Mouse (Mus musculus) neural tube, embryonic 15.5 days (tissue): ENCODE measurements around the gene Cyb5d2. TPM values are rescaled to one million over a fixed set of nuclear protein-coding genes. Genes with fewer than 3 reads are reported as not detected.
A peak's percentile ranks its signal among the peaks of the same experiment; 100 is the strongest.
"Not testable (repeated sequence)": the region's sequence is repeated elsewhere in the genome, so short reads cannot be mapped to it uniquely, and the experiment has no call there.

ENCODE experiments used
- ATAC-seq: fragments of 200-750 bp; cut with Nextera tagmentation; 2 replicates; pipeline ENCODE4 v1.8.0; 2017; ENCODE audit warnings: mild to moderate bottlenecking, moderate TSS enrichment, moderate library complexity; ENCODE audit not compliant: low FRiP score
- H3K27ac ChIP-seq: fragments of 300-500 bp; sonication (generic); replicated peaks from 2 replicates; pipeline ENCODE4 v1.5.1; 2015; ENCODE audit warnings: mild to moderate bottlenecking, inconsistent platforms
- H3K27me3 ChIP-seq: fragments of 300-500 bp; sonication (generic); replicated peaks from 2 replicates; pipeline ENCODE4 v1.6.1; 2015; ENCODE audit warnings: inconsistent platforms
- H3K36me3 ChIP-seq: fragments of 300-500 bp; sonication (generic); 2 replicates; pipeline ENCODE4 v1.6.1; 2015; ENCODE audit warnings: inconsistent platforms
- H3K4me1 ChIP-seq: fragments of 300-500 bp; sonication (generic); 2 replicates; pipeline ENCODE4 v1.6.1; 2015; ENCODE audit warnings: inconsistent platforms
- H3K4me2 ChIP-seq: fragments of 300-500 bp; sonication (generic); 2 replicates; pipeline ENCODE4 v1.6.1; 2015; ENCODE audit warnings: inconsistent platforms, mild to moderate bottlenecking, moderate library complexity
- H3K4me3 ChIP-seq: fragments of 300-500 bp; sonication (generic); replicated peaks from 2 replicates; pipeline ENCODE4 v1.5.1; 2015; ENCODE audit warnings: mild to moderate bottlenecking, inconsistent platforms
- H3K9ac ChIP-seq: fragments of 300-500 bp; sonication (generic); replicated peaks from 2 replicates; pipeline ENCODE4 v1.6.1; 2015; ENCODE audit warnings: mild to moderate bottlenecking, inconsistent platforms
- H3K9me3 ChIP-seq: fragments of 300-500 bp; sonication (generic); replicated peaks from 2 replicates; pipeline ENCODE4 v1.6.1; 2016; ENCODE audit warnings: inconsistent platforms
- WGBS: fragments of 180-500 bp; shearing (Covaris S2); methylation state at CpG from one replicate; pipeline ENCODE4 v1.1.7; 2015; ENCODE audit warnings: mixed read lengths; 5-methylcytosine and 5-hydroxymethylcytosine counted together
- polyA plus RNA-seq: library from polyadenylated mRNA; unstranded; fragments of >200 nt; fragmentation: Nextera tagmentation; extraction: Ambion mirVana; gene quantifications from 2 replicates; pipeline ENCODE4 v1.2.1, GENCODE M21; 2015

The Cyb5d2 gene
- polyA plus RNA-seq, 1 experiment from 2014 or later, result 8.4 TPM

- Histone ChIP-seq H3K9ac (no peak overlapping the region), H3K27ac (no peak overlapping the region), H3K4me3 (no peak overlapping the region), H3K9me3 (no peaks in the 10 kb centered on the region), H3K4me1 (no peaks in the 10 kb centered on the region; the same call in 1 of the 2 replicates), H3K27me3 (no peaks in the 10 kb centered on the region), H3K4me2 (no peak overlapping the region), H3K36me3 (no peaks in the 10 kb centered on the region)
- 90% methylated on average over 3 of the region's 3 CpGs for WGBS
- ATAC-seq, result no peak
Measured at GRCm38 (mm10) chr11:72805232-72805631, 9.3 kb upstream of the Cyb5d2 start.

DNA sequence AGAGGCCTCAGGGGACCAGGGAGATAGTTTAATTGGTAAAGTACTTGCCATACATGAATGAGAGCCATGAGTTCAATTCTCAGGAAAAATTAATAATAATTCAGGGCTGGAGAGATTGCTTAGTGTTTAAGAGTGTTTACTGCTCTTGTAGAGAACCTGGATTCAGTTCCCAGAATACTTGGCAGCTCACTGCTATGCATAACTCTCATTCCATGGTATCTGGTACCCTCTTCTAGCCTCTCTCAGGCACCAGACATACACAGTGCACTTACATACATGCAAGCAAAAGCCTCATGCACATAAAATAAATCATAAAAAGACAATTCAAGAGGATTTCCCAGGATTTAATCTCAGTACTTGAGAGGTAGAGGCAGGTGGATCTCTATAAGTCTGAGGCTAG, 8.6 kb upstream of the Cyb5d2 start:
- H3K4me1 ChIP-seq, result no peaks in the 10 kb centered on the region; the same call in 1 of the 2 replicates
- no peaks in the 10 kb centered on the region for H3K27me3 ChIP-seq
- no peak overlapping the region for H3K9ac ChIP-seq
- no peaks in the 10 kb centered on the region for H3K9me3 ChIP-seq
- no peak overlapping the region for H3K4me3 ChIP-seq
- no peak overlapping the region for H3K4me2 ChIP-seq
- no peak overlapping the region for H3K27ac ChIP-seq
- no peak for ATAC-seq
- H3K36me3 ChIP-seq, result no peaks in the 10 kb centered on the region

- no peak for ATAC-seq
- Histone ChIP-seq H3K4me3 (no peak overlapping the region), H3K27me3 (no peaks in the 10 kb centered on the region), H3K9me3 (no peaks in the 10 kb centered on the region), H3K4me2 (no peak overlapping the region), H3K36me3 (0 out of 2 replicates have a peak, but pooled peaks cover 6% of the 10 kb centered on the region), H3K9ac (no peak overlapping the region), H3K27ac (no peak overlapping the region), H3K4me1 (peaks cover 10% of the 10 kb centered on the region)
- 91% methylated on average over 3 of the region's 3 CpGs for WGBS
Measured at GRCm38 (mm10) chr11:72803038-72803437, 7.1 kb upstream of the Cyb5d2 start.

- H3K4me2 ChIP-seq, result no peak overlapping the region
- 0 out of 2 replicates have a peak, but pooled peaks cover 6% of the 10 kb centered on the region for H3K36me3 ChIP-seq
Measured at GRCm38 (mm10) chr11:72801182-72801581, 5.2 kb upstream of the Cyb5d2 start.

DNA sequence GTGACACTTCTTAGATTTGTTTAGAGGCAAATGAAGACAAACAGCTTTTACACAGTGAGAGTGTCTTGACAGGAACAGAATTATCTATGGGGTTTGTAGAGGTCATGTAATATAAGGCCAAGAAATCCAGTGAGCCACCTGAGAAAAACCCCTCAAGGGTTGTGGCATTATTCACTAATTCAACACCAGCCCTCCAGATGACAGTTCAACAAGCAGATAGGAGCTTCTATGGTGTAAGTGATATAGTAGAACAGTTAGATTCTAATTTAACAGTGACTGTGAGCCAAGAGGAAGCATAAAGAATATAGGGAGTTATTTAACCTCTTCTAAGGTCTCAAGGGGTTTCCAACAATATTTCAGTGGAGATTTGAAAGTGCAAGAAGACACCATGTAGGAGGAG, 2.2 kb upstream of the Cyb5d2 start:
- H3K4me2 ChIP-seq, result no peak overlapping the region
- ATAC-seq, result no peak
- H3K4me1 ChIP-seq, result peaks cover 30% of the 10 kb centered on the region
- no peak overlapping the region; the same call in 1 of the 2 replicates for H3K9ac ChIP-seq
- H3K27ac ChIP-seq, result no peak overlapping the region
- H3K4me3 ChIP-seq, result no peak overlapping the region
- no peaks in the 10 kb centered on the region for H3K9me3 ChIP-seq
- no peaks in the 10 kb centered on the region for H3K27me3 ChIP-seq
- 0 out of 2 replicates have a peak, but pooled peaks cover 6% of the 10 kb centered on the region for H3K36me3 ChIP-seq

More at GRCm38 (mm10) chr11:72801182-72801581, 5.2 kb upstream of the Cyb5d2 start:
- no peaks in the 10 kb centered on the region for H3K27me3 ChIP-seq
- no peak overlapping the region for H3K4me3 ChIP-seq
- no peak overlapping the region for H3K27ac ChIP-seq
- ATAC-seq, result no peak
- no peaks in the 10 kb centered on the region for H3K9me3 ChIP-seq
- H3K4me1 ChIP-seq, result peaks cover 23% of the 10 kb centered on the region
- H3K9ac ChIP-seq, result no peak overlapping the region

DNA sequence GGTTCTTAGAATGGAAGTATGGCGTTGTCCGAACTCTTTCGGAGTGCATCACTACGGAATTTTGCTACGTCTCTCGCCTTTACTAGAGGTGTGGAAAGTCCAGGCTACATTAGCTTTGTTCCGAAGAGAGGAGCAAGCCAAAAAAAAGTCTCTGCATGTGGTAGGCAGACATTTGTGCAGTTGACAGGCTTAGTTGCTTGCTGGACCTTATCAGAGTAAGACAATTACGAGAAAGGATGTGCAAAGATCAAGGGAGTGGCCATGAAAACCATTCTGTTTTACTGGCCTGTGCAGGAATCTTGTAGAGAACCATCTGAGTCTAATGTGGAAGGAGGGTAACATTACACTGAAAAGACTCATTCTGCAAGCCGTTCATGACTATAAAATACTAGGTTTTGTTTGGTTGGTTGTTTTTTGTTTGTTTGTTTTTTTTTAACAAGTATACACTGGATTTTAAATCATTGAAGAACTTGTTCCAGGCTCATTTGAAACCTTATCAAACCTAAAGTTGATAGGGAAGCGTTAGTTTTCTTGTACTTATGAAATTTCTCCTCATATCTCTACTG, 914 bp upstream of the Cyb5d2 start:
- Histone ChIP-seq H3K27ac (no peak overlapping the region), H3K27me3 (no peaks in the 10 kb centered on the region), H3K4me3 (peak overlapping the region; percentile 93), H3K9me3 (no peaks in the 10 kb centered on the region), H3K9ac (peak overlapping the region; percentile 73), H3K4me1 (peaks cover 30% of the 10 kb centered on the region), H3K36me3 (0 out of 2 replicates have a peak, but pooled peaks cover 6% of the 10 kb centered on the region), H3K4me2 (peak overlapping the region; percentile 88)
- ATAC-seq, result no peak
- WGBS, result 18% methylated on average over 10 of the region's 10 CpGs

- Histone ChIP-seq H3K4me2 (peak overlapping the region; percentile 88), H3K27ac (peak overlapping the region; percentile 95), H3K4me1 (peaks cover 30% of the 10 kb centered on the region), H3K36me3 (0 out of 2 replicates have a peak, but pooled peaks cover 6% of the 10 kb centered on the region), H3K9me3 (no peaks in the 10 kb centered on the region), H3K4me3 (peak overlapping the region; percentile 93), H3K27me3 (no peaks in the 10 kb centered on the region), H3K9ac (peak overlapping the region; percentile 73)
- ATAC-seq, result peak; percentile 35
- 1% methylated on average over 39 of the region's 42 CpGs for WGBS
Measured at GRCm38 (mm10) chr11:72796296-72796687, 350 bp upstream of the Cyb5d2 start.

DNA sequence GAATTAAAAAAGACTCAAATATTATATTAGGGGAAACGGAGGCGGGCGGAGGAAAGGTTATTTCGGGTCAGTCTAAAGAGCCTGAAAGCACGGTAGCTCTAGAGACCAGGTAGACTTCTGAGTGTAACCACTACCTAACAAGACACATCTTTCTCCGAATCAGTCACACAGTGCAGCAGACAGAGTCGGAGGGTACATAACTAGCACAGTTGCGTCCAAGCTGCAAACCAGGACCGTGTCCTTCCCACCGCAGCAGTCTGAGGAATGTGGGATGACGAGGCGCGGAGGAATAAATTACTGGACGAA, 840 bp downstream of the Cyb5d2 start:
- Histone ChIP-seq H3K27me3 (no peaks in the 10 kb centered on the region), H3K4me1 (peaks cover 30% of the 10 kb centered on the region), H3K9ac (peak overlapping the region; percentile 93), H3K4me2 (peak overlapping the region; percentile 88), H3K36me3 (0 out of 2 replicates have a peak, but pooled peaks cover 6% of the 10 kb centered on the region), H3K4me3 (peak overlapping the region; percentile 93), H3K9me3 (no peaks in the 10 kb centered on the region), H3K27ac (peak overlapping the region; percentile 95)
- 20% methylated on average over 14 of the region's 14 CpGs for WGBS
- ATAC-seq, result peak; percentile 42

- no peak overlapping the region for H3K4me3 ChIP-seq
- ATAC-seq, result no peak
- H3K36me3 ChIP-seq, result no peaks in the 10 kb centered on the region
- H3K4me1 ChIP-seq, result peaks cover 11% of the 10 kb centered on the region
- no peak overlapping the region for H3K27ac ChIP-seq
- no peak overlapping the region for H3K4me2 ChIP-seq
- H3K9me3 ChIP-seq, result no peaks in the 10 kb centered on the region
- no peak overlapping the region for H3K9ac ChIP-seq
- no peaks in the 10 kb centered on the region for H3K27me3 ChIP-seq
Measured at GRCm38 (mm10) chr11:72792033-72792432, 3.9 kb downstream of the Cyb5d2 start.

GRCm38 (mm10) chr11:72782503-72782902, 13.4 kb downstream of the Cyb5d2 start:
- Histone ChIP-seq H3K4me3 (no peak overlapping the region), H3K27me3 (no peaks in the 10 kb centered on the region), H3K9me3 (no peaks in the 10 kb centered on the region), H3K36me3 (no peaks in the 10 kb centered on the region), H3K27ac (no peak overlapping the region), H3K4me2 (no peak overlapping the region), H3K9ac (no peak overlapping the region), H3K4me1 (no peaks in the 10 kb centered on the region)
- WGBS, result 89% methylated on average over 3 of the region's 3 CpGs
- no peak for ATAC-seq

DNA sequence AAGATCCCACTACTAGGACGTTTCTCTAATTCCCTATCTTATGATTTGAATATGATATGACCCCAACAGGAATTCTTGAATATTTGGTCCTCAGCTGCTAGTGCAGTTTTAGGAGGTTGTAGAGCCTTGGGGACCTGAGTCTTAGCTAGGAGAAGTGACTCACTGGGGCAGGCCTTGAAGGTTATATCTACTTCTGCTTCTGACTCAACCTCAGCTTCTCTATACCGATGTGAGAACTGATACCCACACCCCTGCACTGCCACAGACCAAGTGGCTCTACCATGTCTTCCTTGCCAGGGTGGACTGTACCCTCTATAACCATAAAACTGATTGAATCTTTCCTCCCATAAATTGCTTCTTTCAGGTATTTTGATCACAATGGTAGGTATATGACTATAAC, 13.8 kb downstream of the Cyb5d2 start:
- H3K27ac ChIP-seq, result no peak overlapping the region
- no peak for ATAC-seq

DNA sequence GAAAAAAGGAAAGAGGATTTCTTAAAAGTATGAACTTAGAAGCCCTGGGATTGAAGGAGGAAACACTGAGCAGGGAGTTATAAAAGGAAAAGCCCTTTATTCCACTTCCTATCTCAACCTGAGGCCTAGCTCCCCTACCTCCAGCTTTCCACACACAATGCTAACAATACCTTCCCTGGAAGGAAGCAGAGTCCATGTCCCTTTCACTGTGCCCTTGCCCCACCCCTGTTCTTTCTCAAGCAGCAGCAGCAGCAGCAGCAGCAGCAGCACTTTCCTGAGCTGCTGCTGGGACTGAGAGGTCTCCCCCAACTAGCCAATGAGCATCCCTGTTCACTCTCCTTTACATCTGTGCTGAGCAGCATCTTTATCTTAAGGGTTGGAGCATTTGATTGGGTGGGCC, 17.0 kb downstream of the Cyb5d2 start:
- Histone ChIP-seq H3K9me3 (no peaks in the 10 kb centered on the region), H3K4me2 (no peak overlapping the region), H3K36me3 (0 out of 2 replicates have a peak, but pooled peaks cover 2% of the 10 kb centered on the region), H3K27ac (no peak overlapping the region), H3K4me3 (no peak overlapping the region), H3K27me3 (no peaks in the 10 kb centered on the region), H3K9ac (no peak overlapping the region), H3K4me1 (no peaks in the 10 kb centered on the region)
- ATAC-seq, result no peak

More for the DNA sequence above, 13.8 kb downstream of the Cyb5d2 start:
- no peaks in the 10 kb centered on the region for H3K9me3 ChIP-seq
- no peak overlapping the region for H3K9ac ChIP-seq
- H3K4me2 ChIP-seq, result no peak overlapping the region
- 76% methylated on average over 2 of the region's 2 CpGs for WGBS
- no peak overlapping the region for H3K4me3 ChIP-seq
- no peaks in the 10 kb centered on the region for H3K27me3 ChIP-seq
- no peaks in the 10 kb centered on the region for H3K4me1 ChIP-seq
- no peaks in the 10 kb centered on the region for H3K36me3 ChIP-seq

DNA sequence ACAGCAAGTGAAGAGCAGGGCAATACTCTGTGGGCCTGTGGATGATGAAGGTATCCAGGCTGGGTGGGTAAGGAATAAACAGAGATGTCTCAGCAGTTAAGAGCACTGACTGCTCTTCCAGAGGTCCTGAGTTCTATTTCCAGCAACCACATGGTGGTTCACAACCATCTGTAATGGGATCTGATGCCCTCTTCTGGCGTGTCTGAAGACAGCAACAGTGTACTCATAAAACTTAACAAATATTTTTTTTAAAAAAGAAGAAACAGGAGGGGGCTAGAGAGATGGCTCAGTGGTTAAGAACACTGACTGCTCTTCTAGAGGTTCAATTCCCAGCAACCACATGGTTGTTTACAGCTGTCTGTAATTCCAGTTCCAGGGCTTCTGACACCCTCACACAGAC, 23.3 kb downstream of the Cyb5d2 start:
- H3K27me3 ChIP-seq, H3K4me2 ChIP-seq, H3K9me3 ChIP-seq, ATAC-seq, H3K4me3 ChIP-seq, H3K27ac ChIP-seq, H3K4me1 ChIP-seq, H3K9ac ChIP-seq: not testable (repeated sequence)
- H3K36me3 ChIP-seq, result peaks cover 21% of the 10 kb centered on the region
- WGBS, result 21% methylated on average over 1 of the region's 1 CpGs
